Mouse (Mus musculus) 3T3-L1 (cell line): Measurements from ENCODE around the gene Zfp511.
A peak's percentile ranks its signal among the peaks of the same experiment; 100 is the strongest.

Source experiments
- DNase-seq: peaks from one replicate; pipeline ENCODE4 v3.0.0-alpha.2; 2015; ENCODE audit warnings: low read depth, low spot score

The Zfp511 gene

GRCm38 (mm10) chr7:140036281-140037170 lies at the start of gene Zfp511, which contains the start of gene Tubgcp2:
Zfp511 (plus strand) TSS chr7:140036391.
Tubgcp2 (minus strand) TSS chr7:140036669.
- peak; percentile 97 for DNase-seq

GRCm38 (mm10) chr7:139988272-139988671 lies 47.9 kb upstream of the Zfp511 start:
- no peak for DNase-seq

GRCm38 (mm10) chr7:139990864-139991394 lies 45.3 kb upstream of the Zfp511 start:
- peak; percentile 32 for DNase-seq

GRCm38 (mm10) chr7:139992406-139992805 lies 43.8 kb upstream of the Zfp511 start, which contains the start of gene Adam8:
Adam8 (minus strand) TSS chr7:139992562.
- DNase-seq, result peak; percentile 50

GRCm38 (mm10) chr7:139993532-139993931 lies 42.7 kb upstream of the Zfp511 start:
- no peak for DNase-seq

GRCm38 (mm10) chr7:139994202-139994601 lies 42.0 kb upstream of the Zfp511 start:
- no peak for DNase-seq

GRCm38 (mm10) chr7:139994676-139995075 lies 41.5 kb upstream of the Zfp511 start:
- peak; percentile 87 for DNase-seq

- DNase-seq, result no peak
Observed at GRCm38 (mm10) chr7:139998691-139999350, 37.4 kb upstream of the Zfp511 start.

- no peak for DNase-seq
Observed at GRCm38 (mm10) chr7:140001086-140001740, 35.0 kb upstream of the Zfp511 start.

- DNase-seq, result no peak
Observed at GRCm38 (mm10) chr7:140004666-140005065, 31.5 kb upstream of the Zfp511 start.

- no peak for DNase-seq
Observed at GRCm38 (mm10) chr7:140006861-140007611, 29.2 kb upstream of the Zfp511 start.

GRCm38 (mm10) chr7:140007781-140008180 lies 28.4 kb upstream of the Zfp511 start:
- DNase-seq, result no peak

- no peak for DNase-seq
Observed at GRCm38 (mm10) chr7:140011336-140011735, 24.9 kb upstream of the Zfp511 start.

GRCm38 (mm10) chr7:140031771-140032170 lies 4.4 kb upstream of the Zfp511 start:
- no peak for DNase-seq

- DNase-seq, result no peak
Observed at GRCm38 (mm10) chr7:140032366-140032765, 3.8 kb upstream of the Zfp511 start.

GRCm38 (mm10) chr7:140033386-140033785 lies 2.8 kb upstream of the Zfp511 start:
- no peak for DNase-seq

- no peak for DNase-seq
Observed at GRCm38 (mm10) chr7:140035456-140035855, 735 bp upstream of the Zfp511 start.

GRCm38 (mm10) chr7:140037171-140037555 lies 972 bp downstream of the Zfp511 start:
- no peak for DNase-seq

- no peak for DNase-seq
Observed at GRCm38 (mm10) chr7:140042728-140043127, 6.5 kb downstream of the Zfp511 start.

- DNase-seq, result no peak
Observed at GRCm38 (mm10) chr7:140045546-140045945, 9.4 kb downstream of the Zfp511 start.

GRCm38 (mm10) chr7:140047811-140048311 lies 11.7 kb downstream of the Zfp511 start:
- DNase-seq, result no peak
